Mouse (Mus musculus) layer of hippocampus, postnatal 14 days (tissue): Measurements from ENCODE around the gene Trim8. TPM values are rescaled to one million over a fixed set of nuclear protein-coding genes. Genes with fewer than 3 reads are reported as not detected.

Experiments used
- DNase-seq, 2 experiments: peaks; one replicate each; pipeline ENCODE4 v3.0.0; 2021 to 2022; ENCODE audit warnings: low spot score in 2 of 2, mixed read lengths in 1 of 2
- long read RNA-seq, 2 experiments: library from polyadenylated mRNA; stranded (forward); transcript quantifications; one replicate each; pipeline ENCODE4 v2.0.0; 2021
- total RNA-seq, 2 experiments: library from RNA; stranded (reverse); gene quantifications; 2 replicates each; pipeline ENCODE4 v1.2.3; 2021

The Trim8 gene
- total RNA-seq, result 100 to 1,000 TPM in 1 of 2 experiments, 10 to 100 TPM in 1; 98.9 to 110 TPM
- long read RNA-seq, experiment 1, transcript Trim8-201 (6 exons, 3,580 nt), result major isoform, 52 of 64 reads
- long read RNA-seq, experiment 1, partial matches to known transcripts, result 3 of 64 reads
- long read RNA-seq, experiment 1, other reads (novel, unspliced or antisense), result 9 of 64 reads
- long read RNA-seq, experiment 2, transcript Trim8-201 (6 exons, 3,580 nt), result major isoform, 66 of 87 reads
- long read RNA-seq, experiment 2, partial matches to known transcripts, result 17 of 87 reads
- long read RNA-seq, experiment 2, other reads (novel, unspliced or antisense), result 4 of 87 reads

- DNase-seq, result peak; percentile 82 to 85
These were observed at the start of gene Trim8 for GRCm38 (mm10) chr19:46501401-46502068. Gene Trim8, plus strand, starts transcription at chr19:46501702.

DNA sequence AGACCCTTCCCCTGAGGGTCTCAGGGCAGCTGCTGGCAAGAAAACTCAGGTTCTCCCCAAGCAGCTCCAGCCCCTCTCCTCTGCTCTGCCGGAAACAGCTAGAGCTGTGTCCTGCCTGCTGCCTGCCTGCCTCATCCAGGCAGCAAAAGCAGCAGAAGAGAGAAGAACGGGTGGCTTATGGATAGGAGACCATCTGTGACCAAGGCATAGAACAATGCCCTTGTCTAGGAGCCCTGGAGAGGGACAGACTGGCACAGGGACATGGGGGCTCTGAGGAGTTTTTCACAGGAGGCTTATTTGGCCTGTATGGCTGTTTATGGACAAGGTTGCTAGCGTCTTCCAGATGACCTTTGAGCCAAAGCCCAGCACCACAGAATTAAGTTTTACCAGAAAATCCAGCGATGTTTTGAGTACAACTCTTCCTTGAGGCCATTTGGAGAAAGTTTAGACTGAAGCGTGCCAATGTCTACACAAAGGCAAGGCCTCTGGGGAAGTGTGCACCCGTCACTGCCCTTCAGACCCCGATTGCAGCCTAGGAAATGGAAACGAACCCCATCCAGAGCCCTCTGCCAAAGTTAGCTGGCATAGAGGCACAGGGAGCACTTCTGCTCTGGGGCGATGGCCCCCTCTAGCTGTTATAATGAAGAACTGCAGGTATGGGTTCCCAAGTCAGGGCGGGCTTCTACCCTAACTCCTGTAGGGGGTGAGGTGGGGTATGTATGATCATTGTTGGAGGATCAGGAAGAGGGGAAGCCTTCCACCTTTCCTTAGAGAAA, 49.3 kb upstream of the Trim8 start:
- peak; percentile 78 to 83 for DNase-seq

GRCm38 (mm10) chr19:46452916-46453315, 48.6 kb upstream of the Trim8 start:
- no peak for DNase-seq

GRCm38 (mm10) chr19:46454126-46454880, 47.2 kb upstream of the Trim8 start:
- no peak for DNase-seq

- DNase-seq, result no peak
These were observed 46.5 kb upstream of the Trim8 start for GRCm38 (mm10) chr19:46455032-46455431.

DNA sequence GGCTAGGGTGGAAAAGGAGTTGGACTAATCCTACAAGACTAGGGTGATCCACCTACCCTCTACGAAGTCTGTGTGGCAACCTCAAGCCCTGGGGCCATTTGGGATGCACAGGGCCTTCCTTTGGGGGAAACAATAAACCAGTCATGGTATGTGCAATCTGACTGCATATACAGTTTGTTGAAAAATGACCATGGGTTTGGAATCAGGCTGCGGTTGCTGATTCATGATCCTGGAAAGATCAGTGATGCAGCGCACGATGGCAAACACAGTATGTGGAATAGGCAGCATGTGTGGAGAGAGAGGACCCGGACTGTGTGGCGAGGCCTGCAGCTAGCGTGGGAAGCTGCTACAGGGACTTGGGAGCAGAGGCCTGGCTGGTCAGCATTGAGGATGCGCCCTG, 45.9 kb upstream of the Trim8 start:
- no peak for DNase-seq

- DNase-seq, result no peak
These were observed 45.3 kb upstream of the Trim8 start for GRCm38 (mm10) chr19:46456018-46456735.

DNA sequence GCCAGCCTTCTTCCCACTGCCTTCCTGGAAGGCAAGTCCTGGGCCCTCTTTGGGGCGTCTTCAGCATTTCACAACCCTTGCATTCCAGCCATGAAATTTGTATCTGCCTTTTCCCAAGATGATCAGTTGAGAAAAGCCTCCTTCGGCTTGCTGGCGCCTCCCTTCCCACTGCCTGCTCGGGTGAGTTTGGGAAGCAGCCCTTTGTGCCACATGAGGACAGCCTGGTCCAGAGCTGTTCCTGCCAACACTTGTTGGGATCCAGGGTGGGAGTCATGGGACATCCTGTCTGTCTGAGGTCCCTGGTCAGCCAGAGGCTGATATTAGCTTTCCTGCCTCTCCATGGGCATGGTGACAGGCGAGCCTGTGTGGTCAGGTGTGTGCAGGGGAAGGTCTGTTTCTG, 43.7 kb upstream of the Trim8 start:
- no peak for DNase-seq

DNA sequence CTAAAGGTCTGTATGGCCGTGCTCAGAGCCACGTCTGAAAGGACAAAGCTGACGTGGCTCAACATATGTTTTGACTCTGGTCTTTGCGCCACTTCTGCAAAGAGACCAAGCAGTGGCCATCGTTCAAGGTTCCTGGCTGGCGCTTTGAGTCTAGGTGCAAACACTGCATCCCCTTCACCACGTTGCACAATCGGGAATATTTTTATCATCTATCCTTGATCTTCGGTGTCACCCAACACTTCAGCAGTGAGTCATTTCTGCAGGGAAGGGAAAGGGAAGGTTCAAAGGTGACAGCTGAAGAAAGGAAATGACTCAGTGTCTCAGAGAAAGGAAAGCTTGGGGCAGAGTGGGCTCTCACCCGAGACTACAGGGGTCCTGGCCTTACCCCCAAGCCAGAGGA, 42.2 kb upstream of the Trim8 start:
- no peak for DNase-seq

DNA sequence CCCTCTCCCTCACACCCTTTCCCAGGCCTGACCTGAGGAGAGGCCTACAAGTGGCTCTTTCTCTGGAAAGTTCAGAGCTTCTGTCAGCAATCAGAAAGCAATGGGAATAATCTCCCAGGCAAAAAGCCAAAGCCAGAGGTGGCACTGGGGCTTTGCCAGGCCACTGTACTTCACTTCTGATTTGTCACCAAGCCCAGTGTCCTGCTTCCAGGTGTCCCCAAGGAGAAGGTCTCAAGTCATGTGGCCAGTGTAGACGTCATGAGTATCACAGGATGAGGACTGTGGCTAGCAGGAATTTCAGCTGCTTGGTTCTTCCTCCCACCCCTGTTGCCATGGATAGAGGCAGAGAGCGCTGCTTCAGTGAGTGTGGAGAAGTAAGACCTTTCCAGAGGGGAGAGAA, 41.6 kb upstream of the Trim8 start:
- no peak for DNase-seq

DNA sequence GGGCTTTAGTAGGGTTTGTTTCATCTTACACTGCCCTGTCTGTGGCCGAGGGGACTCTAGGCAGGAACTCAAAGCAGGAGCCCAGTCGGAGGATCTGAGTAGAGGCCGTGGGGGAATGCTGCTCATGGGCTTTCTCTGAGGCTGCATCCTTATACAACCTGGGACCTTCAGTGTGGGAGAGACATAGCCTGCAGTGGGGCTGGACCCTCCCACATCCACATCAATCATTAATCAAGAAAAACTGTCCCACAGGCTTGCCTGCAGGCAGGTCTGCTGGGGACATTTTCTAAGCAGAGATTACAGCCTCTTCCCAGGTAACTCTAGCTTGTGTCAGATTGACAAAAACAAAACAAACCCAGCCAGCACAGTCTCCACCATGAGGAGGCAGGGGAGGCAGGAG, 38.9 kb upstream of the Trim8 start:
- no peak for DNase-seq

DNA sequence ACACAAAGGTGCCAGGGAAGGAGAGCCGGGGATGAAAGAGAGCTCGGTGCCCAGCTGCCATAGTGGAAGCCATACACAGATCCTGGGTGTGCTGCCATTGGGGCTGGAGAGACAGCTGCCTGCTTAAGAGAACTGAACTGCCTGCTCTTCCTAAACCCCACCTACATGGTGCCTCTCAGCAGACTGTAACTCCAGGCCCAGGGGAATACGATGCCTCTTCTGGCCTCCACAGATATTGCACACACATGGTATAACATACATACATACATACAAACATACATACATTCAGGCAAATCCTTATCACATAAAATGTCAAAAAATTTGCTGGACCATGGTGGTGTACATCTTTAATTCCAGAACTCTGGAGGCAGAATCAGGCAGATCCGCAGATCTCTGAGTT, 38.1 kb upstream of the Trim8 start:
- DNase-seq, result no peak

GRCm38 (mm10) chr19:46466160-46466559, 35.3 kb upstream of the Trim8 start:
- DNase-seq, result no peak

- no peak for DNase-seq
These were observed 34.4 kb upstream of the Trim8 start for GRCm38 (mm10) chr19:46467051-46467503.

- DNase-seq, result no peak
These were observed 30.9 kb upstream of the Trim8 start for GRCm38 (mm10) chr19:46470364-46471240.

DNA sequence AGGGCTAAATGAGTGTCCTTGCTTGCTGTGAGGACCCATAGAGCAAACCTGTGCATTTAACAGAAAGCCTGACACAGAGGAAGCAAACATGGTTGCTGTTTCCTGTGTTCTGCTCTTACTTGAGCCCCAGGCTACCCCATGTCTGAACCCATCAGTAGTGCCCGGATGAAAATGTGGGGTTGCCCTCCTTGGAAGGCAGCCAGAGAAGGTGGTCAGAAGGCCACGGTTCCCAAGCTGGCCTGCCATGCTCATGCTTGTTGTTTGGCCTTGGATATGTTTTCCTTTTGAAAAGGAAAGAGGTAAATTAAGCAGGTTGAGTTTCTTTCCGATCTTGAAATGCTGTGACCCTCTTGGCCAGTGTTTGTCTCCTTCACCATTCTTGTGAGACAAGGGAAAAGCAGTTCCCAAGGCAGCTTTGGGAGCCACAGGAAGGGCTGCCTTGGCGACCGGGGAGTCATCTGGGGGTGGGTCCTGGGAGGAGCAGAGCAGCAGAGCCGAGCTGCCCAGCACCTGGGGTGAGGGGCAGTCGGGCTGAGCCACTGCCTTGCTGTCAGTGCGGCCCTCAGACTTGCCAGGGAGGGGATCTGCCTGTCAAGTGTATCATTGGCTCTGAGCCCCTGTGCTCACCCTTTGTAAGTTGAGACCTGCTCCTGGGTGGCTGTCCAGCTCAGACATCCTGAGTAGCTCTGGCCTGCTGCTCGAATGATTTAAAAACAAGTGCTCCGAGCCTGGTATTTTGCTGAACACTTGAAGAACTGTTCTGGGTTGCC, 30.0 kb upstream of the Trim8 start:
- no peak for DNase-seq

DNA sequence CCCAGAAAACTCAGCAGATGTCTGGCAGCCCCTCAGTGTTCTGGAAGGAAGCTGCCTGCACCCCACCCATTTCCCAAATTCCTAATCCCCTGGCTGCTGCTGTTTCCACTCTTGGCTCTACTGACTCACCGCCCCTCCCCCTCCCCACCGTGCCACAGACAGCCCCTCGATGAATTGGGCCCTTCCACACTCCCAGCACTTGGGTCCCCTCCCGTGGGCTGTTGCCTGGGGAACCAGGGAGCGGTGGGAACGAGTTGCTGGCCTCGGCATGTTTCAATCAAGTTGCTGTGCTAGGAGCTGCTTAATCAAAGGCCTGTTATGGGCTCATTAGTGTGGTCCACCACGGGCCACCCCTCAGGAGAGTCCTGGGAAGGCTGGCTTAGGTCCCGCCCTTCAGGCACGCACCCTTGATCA, 24.1 kb upstream of the Trim8 start:
- no peak for DNase-seq

GRCm38 (mm10) chr19:46478242-46478641, 23.3 kb upstream of the Trim8 start:
- no peak for DNase-seq

- no peak for DNase-seq
These were observed 22.7 kb upstream of the Trim8 start for GRCm38 (mm10) chr19:46478826-46479225.
